Mouse (Mus musculus): ENCODE measurements around the gene Prkca. TPM values are rescaled to one million over a fixed set of nuclear protein-coding genes. Genes with fewer than 3 reads are reported as not detected.

The Prkca gene
- polyA plus RNA-seq, 1 experiment from 2014 or later, result 19.8 TPM

DNA sequence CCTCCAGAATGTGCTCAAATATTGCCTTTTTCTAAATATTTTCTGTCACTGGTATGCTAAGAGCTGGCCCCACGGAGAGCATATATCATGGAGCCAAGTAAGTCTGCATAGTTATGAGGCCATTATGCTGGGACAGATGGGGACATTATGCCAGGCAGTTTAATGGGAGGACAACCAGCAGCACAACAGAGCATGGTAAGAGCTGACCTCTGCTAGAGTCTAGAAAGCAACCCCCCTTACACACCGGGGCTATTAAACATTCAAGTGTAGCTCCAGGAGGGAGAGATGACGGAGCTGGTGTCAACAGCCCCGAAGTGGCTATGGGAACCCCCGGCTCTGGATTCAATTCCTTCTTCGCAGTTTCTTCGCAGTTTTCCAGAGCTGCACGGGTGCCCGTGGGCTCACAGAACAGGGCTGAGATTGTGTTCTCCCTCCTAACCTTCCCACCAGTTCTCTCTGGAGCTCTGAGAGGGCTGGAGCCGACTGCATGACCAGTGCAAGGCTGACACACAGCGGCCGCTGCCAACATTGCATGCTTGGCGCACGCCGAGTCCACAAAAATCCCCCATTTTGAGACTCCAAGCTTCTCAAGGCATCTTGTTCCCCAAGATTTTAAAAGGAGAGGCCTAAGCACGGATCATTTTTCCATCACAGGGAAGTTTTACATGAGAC, 361.4 kb downstream of the Prkca start:
- no peak overlapping the region for H3K4me2 ChIP-seq (ENCODE audit: low read length)

DNA sequence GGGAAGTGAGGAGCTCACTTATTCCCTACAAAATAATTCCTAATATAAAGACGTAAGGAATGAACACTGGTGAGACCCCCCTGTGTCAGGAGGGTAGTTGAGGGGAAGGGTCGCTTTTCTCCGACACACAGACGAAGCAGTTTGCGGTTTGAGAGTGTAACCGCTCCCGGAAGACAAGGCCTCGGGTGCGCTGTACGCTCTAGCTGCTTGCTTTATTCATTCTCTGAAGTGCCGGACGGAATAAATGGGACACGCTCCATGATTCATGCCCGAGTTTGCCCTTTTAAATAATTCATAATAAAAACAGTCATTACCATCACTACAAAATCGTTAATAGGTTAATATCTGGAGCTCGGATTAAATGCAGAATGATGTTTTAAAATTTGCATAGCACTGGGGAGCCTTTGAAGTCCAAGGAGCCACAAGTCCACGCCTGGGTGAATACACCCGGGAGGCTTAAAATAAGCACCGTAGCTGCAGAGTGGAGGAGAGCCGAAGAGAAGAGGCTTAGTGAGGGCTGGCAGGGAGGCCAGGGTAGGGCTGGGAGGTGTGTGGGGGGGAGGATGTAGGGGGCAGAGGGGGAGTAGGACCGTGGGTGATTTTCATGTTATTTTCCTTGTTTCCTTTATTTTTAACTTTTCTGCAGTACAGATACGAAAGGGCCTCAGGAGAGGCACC, 364.1 kb downstream of the Prkca start:
- Histone ChIP-seq H3K9ac (ENCODE audit: low read length) (no peak overlapping the region), H3K4me1 (replicated peaks; ENCODE audit: control insufficient read depth, insufficient read depth, low read length) (no peaks in the 10 kb centered on the region), H3K4me3 (ENCODE audit: low read depth, low read length) (no peak overlapping the region), H3K27ac (ENCODE audit: low read depth) (no peak overlapping the region), H3K9me3 (ENCODE audit: control insufficient read depth, low read length) (no peaks in the 10 kb centered on the region), H3K27me3 (replicated peaks; ENCODE audit: control insufficient read depth, insufficient read depth, low read length) (no peaks in the 10 kb centered on the region), H3K4me2 (ENCODE audit: low read length) (no peak overlapping the region), H3K36me3 (ENCODE audit: control insufficient read depth, insufficient read depth, low read length) (0 out of 2 replicates have a peak, but pooled peaks cover 10% of the 10 kb centered on the region)
- DNase-seq (ENCODE audit: low spot score) (no peak), ATAC-seq (replicated peaks; ENCODE audit: low FRiP score, low TSS enrichment, low read depth) (no peak)
- 69% methylated on average over 22 of the region's 22 CpGs for WGBS

More for the DNA sequence above, 361.4 kb downstream of the Prkca start:
- H3K9ac ChIP-seq (ENCODE audit: low read length), result no peak overlapping the region
- H3K27me3 ChIP-seq (replicated peaks; ENCODE audit: control insufficient read depth, insufficient read depth, low read length), result no peaks in the 10 kb centered on the region
- DNase-seq (ENCODE audit: low spot score) (peak; percentile 88), ATAC-seq (replicated peaks; ENCODE audit: low FRiP score, low TSS enrichment, low read depth) (0 out of 2 replicates have a peak, but pooled peaks have one; percentile 55)
- no peaks in the 10 kb centered on the region for H3K4me1 ChIP-seq (replicated peaks; ENCODE audit: control insufficient read depth, insufficient read depth, low read length)
- 26% methylated on average over 16 of the region's 16 CpGs for WGBS
- H3K9me3 ChIP-seq (ENCODE audit: control insufficient read depth, low read length), result no peaks in the 10 kb centered on the region
- H3K36me3 ChIP-seq (ENCODE audit: control insufficient read depth, insufficient read depth, low read length), result 0 out of 2 replicates have a peak, but pooled peaks cover 7% of the 10 kb centered on the region
- H3K27ac ChIP-seq (ENCODE audit: low read depth), result no peak overlapping the region
- no peak overlapping the region for H3K4me3 ChIP-seq (ENCODE audit: low read depth, low read length)

DNA sequence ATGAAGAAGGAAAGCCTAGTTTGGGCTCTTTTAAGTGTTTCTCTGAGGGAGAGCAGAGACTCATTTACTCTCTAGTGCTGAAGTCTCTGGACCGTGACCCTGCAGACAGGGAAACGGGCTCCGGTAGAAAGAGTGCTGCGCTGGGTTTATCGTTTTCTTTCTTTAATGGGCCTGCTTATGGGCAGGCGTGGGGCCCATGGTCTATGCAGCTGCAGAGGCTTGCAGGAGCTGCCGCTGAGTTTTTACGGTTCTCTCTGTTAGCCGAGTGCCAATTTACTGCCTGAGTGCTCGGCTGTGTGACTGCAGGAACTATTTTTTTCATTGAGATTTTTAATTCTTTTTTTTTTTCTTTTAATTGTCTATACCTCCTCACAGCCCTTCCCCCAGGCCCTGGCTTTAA, 373.8 kb downstream of the Prkca start:
- Histone ChIP-seq H3K4me3 (ENCODE audit: low read depth, low read length) (no peak overlapping the region), H3K9me3 (ENCODE audit: control insufficient read depth, low read length) (no peaks in the 10 kb centered on the region), H3K9ac (ENCODE audit: low read length) (no peak overlapping the region), H3K4me1 (replicated peaks; ENCODE audit: control insufficient read depth, insufficient read depth, low read length) (peaks cover 5% of the 10 kb centered on the region; the same call in 1 of the 2 replicates), H3K36me3 (ENCODE audit: control insufficient read depth, insufficient read depth, low read length) (no peaks in the 10 kb centered on the region), H3K4me2 (ENCODE audit: low read length) (no peak overlapping the region), H3K27me3 (replicated peaks; ENCODE audit: control insufficient read depth, insufficient read depth, low read length) (no peaks in the 10 kb centered on the region), H3K27ac (ENCODE audit: low read depth) (no peak overlapping the region)
- WGBS, result 59% methylated on average over 10 of the region's 10 CpGs
- DNase-seq (ENCODE audit: low spot score) (no peak), ATAC-seq (replicated peaks; ENCODE audit: low FRiP score, low TSS enrichment, low read depth) (no peak)

DNA sequence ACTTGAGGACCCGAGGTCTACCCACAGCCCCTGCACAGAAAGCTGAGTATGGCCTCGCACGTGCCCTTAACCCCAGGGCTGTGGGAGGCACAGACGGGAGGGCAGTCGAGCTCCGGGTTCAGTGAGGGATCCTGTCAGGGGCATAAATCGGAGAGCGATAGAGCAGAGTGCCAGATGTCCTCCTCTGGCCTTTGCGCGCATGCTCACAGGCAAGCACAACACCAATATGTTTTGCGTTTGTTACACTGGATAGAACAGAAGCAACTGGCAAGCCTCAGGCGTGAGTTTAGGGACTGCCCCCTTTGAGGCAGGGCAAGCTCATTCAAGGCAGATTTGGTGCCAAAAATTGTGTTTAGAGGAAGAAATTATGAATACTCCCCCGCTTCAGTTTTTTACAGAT, 375.6 kb downstream of the Prkca start:
- H3K9ac ChIP-seq (ENCODE audit: low read length), result no peak overlapping the region
- DNase-seq (ENCODE audit: low spot score) (no peak), ATAC-seq (replicated peaks; ENCODE audit: low FRiP score, low TSS enrichment, low read depth) (no peak)
- no peaks in the 10 kb centered on the region for H3K27me3 ChIP-seq (replicated peaks; ENCODE audit: control insufficient read depth, insufficient read depth, low read length)
- no peak overlapping the region for H3K4me3 ChIP-seq (ENCODE audit: low read depth, low read length)
- 43% methylated on average over 13 of the region's 13 CpGs for WGBS
- H3K4me2 ChIP-seq (ENCODE audit: low read length), result no peak overlapping the region; the same call in 1 of the 2 replicates
- H3K4me1 ChIP-seq (replicated peaks; ENCODE audit: control insufficient read depth, insufficient read depth, low read length), result peaks cover 5% of the 10 kb centered on the region; the same call in 1 of the 2 replicates
- H3K36me3 ChIP-seq (ENCODE audit: control insufficient read depth, insufficient read depth, low read length), result no peaks in the 10 kb centered on the region
- H3K27ac ChIP-seq (ENCODE audit: low read depth), result no peak overlapping the region
- no peaks in the 10 kb centered on the region for H3K9me3 ChIP-seq (ENCODE audit: control insufficient read depth, low read length)

DNA sequence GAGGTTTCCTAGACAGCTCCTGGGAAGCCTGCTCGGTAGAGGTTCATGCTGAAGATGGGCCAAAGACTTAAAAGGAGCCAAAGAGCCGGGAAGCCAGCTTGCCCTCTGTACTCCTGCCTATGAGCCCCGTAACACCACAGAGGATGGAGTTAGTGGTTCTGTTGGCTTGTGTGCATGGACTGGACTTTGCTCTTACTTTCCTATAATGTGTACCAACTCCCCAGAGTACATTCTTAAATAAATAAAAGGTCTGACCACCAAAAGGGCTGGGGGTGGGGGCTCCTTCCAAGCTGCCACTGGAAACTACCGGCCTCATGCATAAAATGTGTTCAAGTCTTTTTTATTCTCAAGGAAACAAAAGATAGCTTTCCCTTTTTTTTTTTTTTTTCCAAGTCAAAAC, 377.5 kb downstream of the Prkca start:
- Histone ChIP-seq H3K4me2 (ENCODE audit: low read length) (no peak overlapping the region), H3K4me1 (replicated peaks; ENCODE audit: control insufficient read depth, insufficient read depth, low read length) (peaks cover 5% of the 10 kb centered on the region; the same call in 1 of the 2 replicates), H3K4me3 (ENCODE audit: low read depth, low read length) (no peak overlapping the region), H3K9ac (ENCODE audit: low read length) (no peak overlapping the region), H3K27ac (ENCODE audit: low read depth) (no peak overlapping the region), H3K36me3 (ENCODE audit: control insufficient read depth, insufficient read depth, low read length) (no peaks in the 10 kb centered on the region), H3K27me3 (replicated peaks; ENCODE audit: control insufficient read depth, insufficient read depth, low read length) (no peaks in the 10 kb centered on the region), H3K9me3 (ENCODE audit: control insufficient read depth, low read length) (no peaks in the 10 kb centered on the region)
- ATAC-seq (replicated peaks; ENCODE audit: low FRiP score, low TSS enrichment, low read depth) (no peak), DNase-seq (ENCODE audit: low spot score) (no peak)
- WGBS, result 75% methylated on average over 4 of the region's 4 CpGs

DNA sequence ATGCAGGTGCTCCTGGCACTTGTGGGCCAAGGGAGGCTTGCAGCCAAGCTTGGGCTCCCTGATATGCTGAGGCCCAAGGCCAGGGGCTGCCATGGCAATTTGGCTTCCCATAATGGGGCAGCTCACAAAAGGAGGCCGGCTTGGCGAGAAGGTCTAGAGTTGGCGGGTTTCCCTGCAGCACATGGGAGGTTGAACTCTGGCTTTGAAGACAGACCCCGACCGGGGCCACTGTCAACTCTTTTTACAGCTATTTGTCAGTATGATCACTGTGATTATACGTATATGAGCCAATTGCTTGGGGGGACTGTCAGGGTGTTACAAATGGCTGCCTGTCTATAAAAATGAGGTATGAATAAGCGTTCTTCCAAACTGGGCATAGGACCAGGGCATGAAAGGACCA, 378.3 kb downstream of the Prkca start:
- WGBS, result 86% methylated on average over 7 of the region's 7 CpGs
- no peak overlapping the region for H3K9ac ChIP-seq (ENCODE audit: low read length)
- peaks cover 5% of the 10 kb centered on the region; the same call in 1 of the 2 replicates for H3K4me1 ChIP-seq (replicated peaks; ENCODE audit: control insufficient read depth, insufficient read depth, low read length)
- no peaks in the 10 kb centered on the region for H3K9me3 ChIP-seq (ENCODE audit: control insufficient read depth, low read length)
- ATAC-seq (replicated peaks; ENCODE audit: low FRiP score, low TSS enrichment, low read depth) (no peak), DNase-seq (ENCODE audit: low spot score) (no peak)
- no peak overlapping the region for H3K27ac ChIP-seq (ENCODE audit: low read depth)
- no peak overlapping the region for H3K4me2 ChIP-seq (ENCODE audit: low read length)
- no peaks in the 10 kb centered on the region for H3K36me3 ChIP-seq (ENCODE audit: control insufficient read depth, insufficient read depth, low read length)
- no peak overlapping the region for H3K4me3 ChIP-seq (ENCODE audit: low read depth, low read length)
- no peaks in the 10 kb centered on the region for H3K27me3 ChIP-seq (replicated peaks; ENCODE audit: control insufficient read depth, insufficient read depth, low read length)

DNA sequence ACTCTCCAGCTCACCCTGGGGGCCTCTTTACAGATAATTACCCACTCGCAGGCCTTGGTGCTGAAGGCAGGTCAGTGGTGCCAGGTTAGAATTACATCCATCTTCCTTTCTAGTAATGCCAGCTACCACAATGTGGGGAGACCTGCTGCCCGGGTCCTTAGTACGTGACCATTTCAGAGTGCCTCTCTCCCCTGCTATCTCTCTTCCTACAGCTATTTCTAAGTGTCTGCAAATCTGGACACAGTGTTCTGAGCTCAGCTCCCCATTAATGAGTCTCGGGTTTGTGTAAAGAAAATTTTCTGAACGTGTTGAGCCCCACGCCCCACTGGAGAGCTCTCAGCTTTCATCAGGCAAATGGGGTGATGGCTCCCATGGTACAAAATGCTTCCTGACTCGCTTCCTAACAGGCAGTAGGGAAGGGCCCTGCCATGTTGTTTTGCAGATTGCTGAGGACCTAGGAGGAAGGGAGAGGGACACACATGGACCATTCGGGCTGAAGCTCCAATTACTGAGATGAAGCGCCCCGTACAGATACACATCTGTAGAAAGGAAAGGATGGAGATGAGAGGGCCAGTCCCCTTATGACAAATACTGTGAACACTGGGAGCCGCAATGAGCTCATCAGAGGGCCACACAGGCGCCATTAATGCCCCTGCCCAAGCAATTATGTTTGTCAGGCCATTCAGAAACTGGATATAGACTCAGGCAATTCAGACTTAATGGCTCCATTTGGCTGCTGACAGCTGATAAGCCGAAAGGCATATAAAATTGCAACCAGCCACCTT, 386.0 kb downstream of the Prkca start:
- H3K36me3 ChIP-seq (ENCODE audit: control insufficient read depth, insufficient read depth, low read length), result 0 out of 2 replicates have a peak, but pooled peaks cover 5% of the 10 kb centered on the region
- 82% methylated on average over 13 of the region's 13 CpGs for WGBS
- DNase-seq (ENCODE audit: low spot score), result no peak
- ATAC-seq (replicated peaks; ENCODE audit: low FRiP score, low TSS enrichment, low read depth), result no peak
- no peak overlapping the region for H3K4me3 ChIP-seq (ENCODE audit: low read depth, low read length)
- H3K27me3 ChIP-seq (replicated peaks; ENCODE audit: control insufficient read depth, insufficient read depth, low read length), result no peaks in the 10 kb centered on the region
- no peaks in the 10 kb centered on the region for H3K9me3 ChIP-seq (ENCODE audit: control insufficient read depth, low read length)
- H3K4me1 ChIP-seq (replicated peaks; ENCODE audit: control insufficient read depth, insufficient read depth, low read length), result no peaks in the 10 kb centered on the region
- H3K4me2 ChIP-seq (ENCODE audit: low read length), result no peak overlapping the region
- H3K27ac ChIP-seq (ENCODE audit: low read depth), result no peak overlapping the region
- H3K9ac ChIP-seq (ENCODE audit: low read length), result no peak overlapping the region

DNA sequence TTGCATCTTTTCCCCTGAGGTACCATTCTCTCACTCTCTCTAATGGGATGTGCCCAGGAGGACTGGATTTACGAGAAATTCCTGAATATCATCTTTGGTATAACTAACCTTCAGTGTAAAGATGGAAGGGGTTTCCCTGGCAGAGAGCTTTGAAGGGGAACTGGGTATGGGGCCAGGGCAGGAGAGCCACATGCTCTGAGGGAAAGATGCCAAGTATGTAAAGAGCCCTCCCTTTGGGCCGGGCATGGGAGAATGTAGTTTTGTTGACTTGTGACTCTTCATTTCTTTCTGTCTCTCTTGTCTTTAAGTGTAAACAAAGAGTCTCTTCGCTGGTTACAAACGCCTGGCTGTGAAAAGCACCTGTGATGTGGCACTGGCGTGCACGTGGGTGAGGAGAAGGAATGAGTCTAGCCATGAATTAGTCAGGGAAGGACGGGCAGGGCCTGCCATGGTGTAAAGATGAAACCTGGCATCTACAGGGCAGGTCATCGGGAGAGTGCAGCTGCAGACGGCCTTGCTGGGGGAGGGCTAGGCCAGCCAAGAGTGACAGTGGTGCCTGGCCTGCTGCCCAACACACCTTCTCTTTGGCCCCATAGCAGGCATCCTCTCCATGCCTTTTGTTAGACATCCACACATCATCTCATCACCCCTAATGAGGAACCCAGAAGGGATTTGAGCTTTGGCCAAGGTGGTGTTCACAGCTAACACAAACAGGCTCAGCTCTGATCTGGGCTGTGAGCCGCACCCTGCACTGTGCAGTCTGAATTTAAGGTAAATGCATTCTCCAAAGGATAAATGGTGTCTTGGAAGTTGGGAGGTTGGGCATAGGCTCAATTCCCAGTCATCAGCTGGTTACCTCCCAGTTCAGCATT, 388.3 kb downstream of the Prkca start:
- H3K9me3 ChIP-seq (ENCODE audit: control insufficient read depth, low read length), result no peaks in the 10 kb centered on the region
- H3K36me3 ChIP-seq (ENCODE audit: control insufficient read depth, insufficient read depth, low read length), result peaks cover 9% of the 10 kb centered on the region; the same call in 1 of the 2 replicates
- no peak overlapping the region for H3K4me2 ChIP-seq (ENCODE audit: low read length)
- H3K27ac ChIP-seq (ENCODE audit: low read depth), result no peak overlapping the region
- DNase-seq (ENCODE audit: low spot score) (no peak), ATAC-seq (replicated peaks; ENCODE audit: low FRiP score, low TSS enrichment, low read depth) (no peak)
- WGBS, result 76% methylated on average over 10 of the region's 10 CpGs
- no peak overlapping the region for H3K9ac ChIP-seq (ENCODE audit: low read length)
- no peak overlapping the region for H3K4me3 ChIP-seq (ENCODE audit: low read depth, low read length)
- no peaks in the 10 kb centered on the region for H3K4me1 ChIP-seq (replicated peaks; ENCODE audit: control insufficient read depth, insufficient read depth, low read length)
- H3K27me3 ChIP-seq (replicated peaks; ENCODE audit: control insufficient read depth, insufficient read depth, low read length), result no peaks in the 10 kb centered on the region
